Mouse (Mus musculus) liver, postnatal 0 days (tissue): ENCODE results near the gene Zfp940.

Experiments
- CTCF ChIP-seq: sonication (generic); IDR thresholded peaks from 2 replicates; pipeline ENCODE4 v1.5.1; 2016; ENCODE audit warnings: antibody characterized with exemption, low read depth
- EP300 ChIP-seq: IDR thresholded peaks from 2 replicates; pipeline ENCODE4 v1.6.1; 2016; ENCODE audit warnings: antibody characterized with exemption, low read depth, mild to moderate bottlenecking

- TF ChIP-seq CTCF (no peak), EP300 (no peak)
These were observed 39.1 kb downstream of the Zfp940 start for GRCm38 (mm10) chr7:29814381-29814780.
